Mouse (Mus musculus): Measurements from ENCODE around the gene Aldob.

Aldob gene

DNA sequence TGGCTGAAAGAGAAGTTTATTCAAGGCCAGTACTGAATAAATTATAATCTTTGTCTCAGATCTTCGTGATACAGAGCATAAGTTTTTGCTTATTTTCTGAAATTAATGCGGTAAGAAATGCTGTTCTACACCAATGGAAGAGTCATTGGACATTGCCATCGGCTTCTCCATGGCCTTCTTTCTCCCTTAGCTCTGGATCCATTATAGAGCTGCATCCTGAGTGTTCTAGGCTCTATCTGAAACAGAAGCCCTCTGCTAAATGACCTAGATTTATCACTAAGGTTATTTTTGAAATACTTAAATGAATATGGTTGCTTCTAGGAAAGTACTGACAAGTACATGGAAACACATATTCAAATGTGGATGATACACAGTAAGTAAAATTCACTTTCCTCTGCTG lies 14.3 kb downstream of the Aldob start:
- no peak for DNase-seq

DNA sequence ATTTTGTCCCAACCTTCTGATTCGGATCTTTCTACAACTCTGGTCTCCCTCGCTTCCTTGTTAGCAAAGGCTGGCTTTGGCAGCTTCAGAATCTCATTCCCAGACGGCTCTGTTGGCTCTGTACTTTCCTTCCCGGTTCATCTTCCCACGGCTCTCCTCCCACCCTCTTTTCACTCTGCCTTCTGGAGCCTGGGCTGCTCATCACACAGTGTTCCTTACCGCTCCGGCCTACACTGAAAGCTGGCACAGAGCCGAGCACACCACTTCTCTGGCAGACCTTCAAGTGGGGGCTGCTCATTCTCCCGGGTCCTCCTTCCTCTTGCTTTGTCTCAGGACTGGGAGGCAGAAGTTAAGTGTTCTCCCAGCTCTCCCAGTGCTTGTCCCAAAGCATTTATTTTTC lies 26.8 kb downstream of the Aldob start:
- no peak for DNase-seq

DNA sequence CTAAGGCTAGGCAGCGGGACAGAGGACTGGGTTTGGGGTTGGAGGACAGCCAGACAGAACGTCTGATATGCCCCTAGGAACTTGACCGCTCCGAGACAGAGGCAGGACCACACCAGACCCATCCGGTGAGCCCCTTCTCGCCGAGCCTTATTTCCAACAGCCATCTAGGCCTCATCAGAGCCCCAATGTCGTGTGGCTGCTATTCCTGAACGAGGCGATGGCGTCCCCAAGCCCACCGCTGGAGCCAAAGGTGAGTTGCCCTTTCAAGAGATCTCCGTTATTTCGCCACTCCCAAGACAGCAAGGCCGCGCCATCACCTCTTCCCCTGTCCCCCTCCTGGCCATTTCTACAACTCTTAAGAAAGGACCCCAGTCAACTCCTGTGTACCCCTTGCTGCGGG lies 28.0 kb downstream of the Aldob start:
- DNase-seq: no peak

DNA sequence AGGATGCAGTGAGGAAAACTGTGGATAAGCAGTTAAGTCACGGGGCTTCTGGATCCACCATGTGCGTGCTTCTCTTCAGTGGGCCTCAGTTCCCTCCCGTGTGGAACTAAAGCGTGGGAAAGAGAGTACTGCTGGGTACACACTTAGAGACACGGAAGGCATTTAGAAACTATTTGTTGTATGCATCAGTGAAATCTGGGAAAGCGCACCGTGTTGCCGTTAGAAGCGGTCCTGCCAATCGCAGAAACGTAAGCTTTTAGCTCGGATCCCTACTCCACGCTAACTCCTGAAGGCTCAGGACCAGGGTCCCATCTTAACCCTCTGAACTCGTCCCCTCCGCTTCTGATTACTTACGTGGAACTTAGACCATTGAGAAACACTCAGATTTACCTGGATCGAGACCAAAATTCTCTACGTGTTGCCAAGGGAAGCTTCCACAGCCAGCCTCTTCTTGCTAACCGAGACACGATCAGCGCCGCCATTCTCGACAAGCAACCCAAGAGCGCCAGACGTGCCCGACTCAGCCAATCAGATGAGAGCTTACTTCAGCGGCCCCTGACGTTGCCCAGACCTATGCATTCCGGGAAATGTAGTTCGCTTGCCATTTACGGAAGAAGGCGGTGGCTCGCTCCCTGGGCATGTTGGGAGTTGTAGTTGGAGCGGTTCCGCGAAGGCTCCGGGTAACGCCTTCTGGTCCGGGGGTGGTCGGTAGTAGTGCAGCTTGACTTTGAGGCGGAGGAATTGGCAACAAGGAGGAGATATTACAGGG lies 28.6 kb downstream of the Aldob start, which contains the start of the genes Mrpl50 and Zfp189:
Gene Mrpl50 (minus strand): TSS at position 522 of the 769 bp plus-strand sequence.
Gene Zfp189 (plus strand): TSS at position 605 of the 769 bp plus-strand sequence.
- DNase-seq: peak; percentile 98

DNA sequence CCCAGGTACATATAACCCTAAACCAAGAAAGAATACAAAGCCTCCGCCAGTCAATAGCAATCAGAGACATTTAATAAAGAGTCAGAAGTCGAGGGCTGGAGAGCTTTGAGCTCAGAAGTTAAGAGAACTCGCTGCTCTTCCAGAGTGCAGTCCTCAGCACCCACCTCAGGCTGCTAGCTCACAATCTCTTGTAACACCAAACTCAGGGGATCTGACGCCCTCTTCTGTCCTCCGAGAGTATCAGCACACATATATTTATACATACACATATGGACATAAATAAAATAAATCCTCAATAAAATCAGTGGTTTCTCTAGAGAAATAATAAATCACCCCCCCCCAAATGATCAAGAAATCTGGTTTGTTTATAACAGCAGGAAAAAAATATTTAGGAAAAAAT lies 29.9 kb downstream of the Aldob start:
- DNase-seq: no peak

DNA sequence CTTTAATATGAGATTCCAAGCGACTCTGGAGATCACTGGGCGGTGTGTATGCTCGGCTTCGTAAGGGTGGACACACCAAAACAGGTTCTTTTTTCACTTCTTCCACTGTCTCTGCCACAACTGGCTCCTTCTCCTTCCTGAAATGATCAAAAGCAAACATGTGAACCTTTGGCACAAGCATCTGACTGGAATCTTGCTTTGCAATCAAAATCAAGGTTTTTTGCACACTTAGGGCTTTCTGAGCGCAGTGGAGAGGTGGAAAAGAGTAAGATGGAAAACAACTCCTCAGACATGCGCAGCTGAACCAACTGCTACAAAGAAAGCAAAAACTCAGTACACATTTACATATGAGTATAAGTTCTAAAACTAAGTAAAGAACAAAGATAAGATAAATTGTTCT lies 34.9 kb downstream of the Aldob start:
- peak; percentile 49 for DNase-seq

DNA sequence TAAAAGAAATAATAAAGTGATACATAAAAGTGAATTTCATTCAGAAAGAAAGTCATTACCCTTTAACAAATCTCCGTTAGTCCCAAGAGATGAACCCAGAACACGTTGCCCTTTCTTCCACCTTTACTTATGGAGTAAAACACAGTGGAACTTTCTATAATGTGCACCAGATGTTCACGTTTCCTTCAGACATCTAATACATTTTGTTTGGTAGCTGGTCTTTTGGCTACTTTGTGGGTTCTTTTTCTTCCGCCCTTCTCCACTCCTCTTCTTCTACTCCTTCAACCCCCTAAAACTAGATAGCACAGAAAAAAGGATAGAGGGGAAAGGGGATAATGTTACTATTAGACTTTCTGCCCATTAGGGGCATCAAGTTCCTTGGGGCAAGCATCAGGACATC lies 36.7 kb downstream of the Aldob start:
- no peak for DNase-seq

DNA sequence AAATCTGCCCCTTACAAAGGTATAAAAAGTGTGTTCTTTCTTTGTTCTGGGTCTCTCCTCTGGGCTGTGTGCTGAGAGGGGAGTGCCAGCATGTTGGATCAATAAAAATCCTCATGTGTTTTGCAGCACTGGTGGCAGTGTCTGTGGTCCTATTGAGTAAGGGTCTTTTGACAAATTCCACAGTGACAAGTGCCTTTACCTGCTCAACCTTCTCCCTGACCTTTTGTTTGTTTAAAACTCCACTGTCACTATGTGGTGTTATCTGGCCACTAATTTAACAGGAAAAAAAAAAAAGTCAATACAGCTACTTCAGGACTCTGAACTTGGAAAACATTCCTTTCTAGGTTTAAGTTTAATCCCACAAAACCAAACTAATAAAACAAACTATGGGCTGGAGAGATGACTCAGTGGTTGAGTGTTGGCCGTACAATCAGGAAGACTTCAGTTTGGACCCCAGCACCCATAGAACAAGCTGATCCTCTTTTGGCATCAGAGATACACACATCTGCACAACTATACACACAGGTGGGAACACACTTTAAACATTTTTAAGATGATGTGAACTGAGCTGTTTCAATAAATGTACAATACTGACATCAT lies 39.0 kb downstream of the Aldob start:
- DNase-seq: peak; percentile 65

DNA sequence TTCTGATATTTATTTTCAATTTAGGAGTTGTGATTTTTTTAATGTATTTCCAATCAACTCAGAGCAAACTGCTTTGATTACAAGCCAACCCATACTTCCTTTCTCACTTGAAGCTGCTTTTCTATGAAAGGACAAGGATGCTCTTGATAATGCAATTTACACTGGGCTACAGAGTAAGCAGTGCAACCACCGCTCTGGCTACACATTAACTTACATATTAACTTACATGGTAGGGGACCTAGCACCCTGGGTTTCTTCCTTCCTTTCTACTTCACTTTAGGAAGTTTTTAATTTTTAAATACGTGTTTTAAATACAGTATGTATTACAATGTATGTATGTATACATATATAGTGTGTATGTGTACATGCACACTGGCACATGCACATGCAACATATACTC lies 40.2 kb downstream of the Aldob start:
- DNase-seq: peak; percentile 51

DNA sequence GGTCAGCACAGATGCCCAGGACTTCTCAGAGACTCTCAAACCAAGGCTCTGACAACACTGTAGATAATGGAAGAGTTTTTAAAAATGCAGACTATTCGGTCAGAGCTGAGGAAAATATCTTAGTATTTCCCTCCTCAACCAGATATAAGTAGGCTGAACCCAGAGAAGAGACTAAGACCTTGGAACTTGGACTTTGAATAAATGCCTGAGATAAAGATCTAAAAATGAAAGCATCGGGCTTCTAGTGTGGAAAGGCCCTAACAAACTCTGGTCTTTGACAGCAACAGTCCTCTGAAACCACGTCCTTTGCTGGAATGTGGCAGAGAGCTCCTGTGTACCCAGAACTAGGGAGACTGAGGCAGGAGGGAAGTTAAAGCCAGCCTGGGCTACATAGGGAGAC lies 43.0 kb downstream of the Aldob start, which contains the start of gene Baat:
Gene Baat (minus strand): TSS at position 172 of the 400 bp plus-strand sequence.
- DNase-seq: peak; percentile 43

DNA sequence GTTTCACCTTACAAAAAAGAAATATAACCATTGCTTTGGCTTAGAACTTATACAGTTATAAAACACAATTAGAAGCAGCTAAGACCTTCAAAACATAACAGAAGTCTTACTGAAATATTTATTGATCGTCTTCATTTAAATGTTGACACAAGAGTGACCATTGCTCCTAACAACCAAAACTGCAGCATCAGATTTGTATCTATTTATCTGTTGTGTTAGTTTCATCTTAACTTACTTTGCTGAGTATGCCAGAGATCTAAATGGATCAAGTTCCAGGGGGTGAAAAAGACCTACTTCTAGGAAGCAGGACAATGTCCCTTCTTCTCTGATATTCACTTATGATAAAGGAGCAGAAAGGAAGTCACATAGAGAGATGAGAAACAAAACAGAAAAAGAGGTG lies 45.8 kb downstream of the Aldob start:
- no peak for DNase-seq
